Mouse (Mus musculus) R1 (cell line): Measurements from ENCODE around the gene Ect2.

ENCODE experiments used
- DNase-seq: peaks from one replicate; pipeline ENCODE4 v3.0.0-alpha.2; 2018; ENCODE audit warnings: low read depth, low spot score

The Ect2 gene

DNA sequence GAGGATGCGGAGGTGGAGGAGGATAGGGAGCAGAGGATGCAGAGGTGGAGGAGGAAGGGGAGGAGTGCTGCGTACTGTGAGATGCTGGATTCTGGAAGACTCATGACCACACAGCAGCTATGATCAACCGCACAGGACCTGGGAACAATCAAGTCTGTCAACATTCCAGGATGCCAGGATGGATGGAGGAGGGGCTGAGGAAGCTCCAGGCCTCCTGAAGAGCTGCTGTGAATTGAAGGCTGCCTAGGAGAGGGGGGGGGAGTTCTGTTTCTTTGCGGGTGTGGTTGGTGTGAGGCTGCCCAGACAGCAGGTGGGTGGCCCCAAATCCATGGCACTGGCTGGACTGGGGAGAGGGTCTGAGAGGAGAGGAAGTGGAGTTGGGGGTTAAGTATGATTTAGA, 5.2 kb upstream of the Ect2 start:
- DNase-seq, result peak; percentile 80

GRCm38 (mm10) chr3:27156594-27156949, 2.9 kb upstream of the Ect2 start:
- peak; percentile 42 for DNase-seq

DNA sequence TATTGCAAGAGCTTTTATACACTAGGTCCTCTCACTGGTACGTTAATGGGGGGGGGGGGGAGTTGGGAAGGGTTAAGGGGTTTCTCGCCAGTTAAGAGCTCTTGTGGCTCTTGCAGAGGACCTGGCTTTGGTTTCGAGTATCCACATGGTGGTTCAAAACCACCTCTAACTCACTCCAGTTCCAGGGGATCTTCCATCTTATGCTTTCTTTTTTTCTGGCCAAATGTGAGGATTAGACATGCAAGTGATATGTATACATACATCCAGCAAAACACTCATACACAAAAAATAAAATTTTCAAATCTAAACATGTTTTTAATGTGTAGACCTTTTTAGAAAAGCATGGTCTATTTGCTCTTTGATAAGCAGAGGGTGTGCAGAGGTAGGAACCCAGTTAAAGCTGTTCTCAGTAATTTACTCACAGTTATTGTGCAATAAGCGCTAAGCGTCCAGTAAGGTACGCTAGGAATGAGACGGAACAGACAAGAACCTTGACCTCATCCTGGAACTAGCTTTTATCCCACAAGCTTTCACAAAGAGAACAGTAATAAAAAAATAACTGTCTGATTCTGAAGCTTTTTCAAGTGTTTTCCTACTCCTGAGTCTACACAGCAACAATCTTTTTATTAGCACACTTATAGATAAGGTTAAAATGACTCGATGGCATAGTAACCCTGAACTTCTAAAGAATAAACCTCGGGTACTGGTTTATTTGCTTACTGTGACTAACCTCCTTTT, 2.3 kb upstream of the Ect2 start:
- DNase-seq, result peak; percentile 24

GRCm38 (mm10) chr3:27155051-27155855, 1.6 kb upstream of the Ect2 start:
- peak; percentile 99 for DNase-seq

- no peak for DNase-seq
Measured at GRCm38 (mm10) chr3:27154280-27154679, 602 bp upstream of the Ect2 start.

GRCm38 (mm10) chr3:27153191-27153671, 447 bp downstream of the Ect2 start:
- no peak for DNase-seq

GRCm38 (mm10) chr3:27145733-27146132, 7.9 kb downstream of the Ect2 start:
- DNase-seq, result peak; percentile 62

- peak; percentile 62 for DNase-seq
Measured at GRCm38 (mm10) chr3:27143570-27143969, 10.1 kb downstream of the Ect2 start.

- DNase-seq, result peak; percentile 80
Measured at GRCm38 (mm10) chr3:27140101-27140500, 13.6 kb downstream of the Ect2 start.

DNA sequence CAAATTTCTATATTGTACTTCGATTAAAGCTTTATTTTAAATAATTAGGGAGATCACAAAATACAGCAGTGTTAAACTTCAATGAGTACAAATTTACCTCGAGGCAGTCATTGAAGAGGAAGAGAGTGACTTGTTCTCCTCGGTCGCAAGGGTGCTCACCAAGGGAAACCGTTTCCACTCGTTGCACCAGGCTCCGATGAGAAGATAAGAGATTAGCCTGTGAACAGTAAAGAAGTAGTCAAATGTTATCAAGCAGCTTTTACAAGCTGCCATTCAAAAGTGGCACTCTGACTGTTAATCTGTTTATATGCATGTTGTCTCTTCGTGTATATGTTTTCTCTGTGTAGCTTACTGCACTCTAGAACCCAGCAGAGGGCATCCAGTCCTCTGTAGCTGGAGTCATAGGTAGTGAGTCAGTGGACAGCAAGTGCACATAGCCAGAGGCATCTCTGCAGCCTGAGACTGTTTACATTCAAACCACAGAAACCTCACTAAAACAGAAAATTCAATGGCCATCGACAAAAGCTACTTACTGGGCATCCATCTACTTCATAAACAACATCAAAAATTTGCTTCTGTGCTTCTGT, 31.7 kb downstream of the Ect2 start:
- DNase-seq, result no peak

- no peak for DNase-seq
Measured at GRCm38 (mm10) chr3:27120932-27121331, 32.7 kb downstream of the Ect2 start.

GRCm38 (mm10) chr3:27118227-27118626, 35.5 kb downstream of the Ect2 start:
- DNase-seq, result no peak

DNA sequence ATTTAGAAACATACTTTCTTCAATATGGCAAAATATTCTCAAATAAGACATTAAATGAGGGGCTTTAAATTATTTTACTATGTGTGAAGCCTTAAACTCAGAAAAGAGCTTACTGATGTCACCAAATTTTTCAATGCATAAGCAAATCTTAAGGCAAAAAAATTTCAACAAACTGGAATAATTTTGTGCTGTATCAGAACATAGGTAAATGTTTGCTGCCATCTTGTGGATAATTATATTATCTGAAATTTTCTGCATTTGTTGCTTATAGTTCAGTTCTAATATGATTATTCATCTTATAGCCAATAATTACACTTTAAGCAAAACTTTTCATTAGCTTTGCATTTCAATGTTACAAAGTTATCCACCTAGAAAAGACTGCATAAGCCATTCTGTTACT, 42.8 kb downstream of the Ect2 start:
- no peak for DNase-seq

DNA sequence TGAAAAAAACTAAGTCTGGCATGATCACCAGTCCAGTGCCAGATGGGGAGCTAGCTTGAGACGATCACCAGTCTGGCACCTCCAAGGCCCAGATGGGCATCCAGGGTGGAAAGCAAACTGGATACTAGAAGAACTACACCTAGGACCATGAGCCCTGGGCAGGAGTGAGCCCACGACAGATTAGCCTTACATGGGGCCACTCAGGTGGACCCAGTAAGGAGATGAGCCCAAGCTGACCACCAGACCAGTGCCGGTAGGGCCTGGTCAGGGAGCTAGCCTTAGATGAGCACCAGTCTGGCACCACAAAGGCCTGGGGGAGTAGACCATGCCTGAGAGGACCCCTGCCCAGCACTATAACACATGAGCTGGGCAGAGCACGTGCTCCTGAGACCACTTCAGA, 44.6 kb downstream of the Ect2 start:
- DNase-seq, result no peak

- DNase-seq, result peak; percentile 57
Measured at GRCm38 (mm10) chr3:27107142-27107541, 46.5 kb downstream of the Ect2 start.

GRCm38 (mm10) chr3:27102965-27103364, 50.7 kb downstream of the Ect2 start:
- DNase-seq, result no peak

- no peak for DNase-seq
Measured at GRCm38 (mm10) chr3:27098633-27099032, 55.0 kb downstream of the Ect2 start.

GRCm38 (mm10) chr3:27086221-27086620, 67.5 kb downstream of the Ect2 start:
- DNase-seq, result peak; percentile 71

DNA sequence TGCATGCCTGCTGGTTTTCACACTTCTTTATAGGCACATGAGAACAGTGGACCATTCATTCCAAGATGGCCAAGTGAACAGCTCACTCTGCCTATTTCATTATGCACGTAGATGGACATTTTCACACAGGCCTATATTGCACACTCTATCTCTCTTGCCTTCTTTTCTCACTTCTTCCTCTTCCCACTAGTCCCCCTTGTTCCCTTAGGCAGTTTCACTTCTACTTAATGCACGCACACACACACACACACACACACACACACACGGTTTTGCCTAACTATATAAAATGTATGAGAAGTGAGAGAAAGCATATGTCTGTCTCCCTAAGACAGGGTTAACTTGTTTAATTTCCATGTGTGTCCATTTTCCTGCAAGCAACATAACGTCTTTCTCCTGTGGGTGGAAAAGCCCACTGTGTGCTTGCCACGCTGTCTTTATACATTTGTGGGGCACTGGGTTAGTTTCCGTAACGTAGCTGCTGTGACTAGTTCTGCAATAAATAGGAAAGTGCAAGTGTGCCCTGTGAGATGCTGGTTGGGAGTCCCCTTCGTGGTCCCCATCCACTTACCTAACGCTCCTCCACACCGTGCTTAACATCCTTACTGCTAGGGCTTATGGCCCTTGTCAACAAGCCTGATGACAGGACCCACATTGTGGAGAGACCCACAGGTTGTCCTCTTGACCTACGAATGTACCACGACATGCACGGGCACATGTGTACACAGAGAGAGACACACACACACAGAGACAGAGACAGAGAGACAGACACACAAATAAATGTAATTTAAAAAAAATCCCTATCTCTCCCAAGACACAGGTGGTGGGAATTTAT, 72.2 kb downstream of the Ect2 start:
- DNase-seq, result no peak

DNA sequence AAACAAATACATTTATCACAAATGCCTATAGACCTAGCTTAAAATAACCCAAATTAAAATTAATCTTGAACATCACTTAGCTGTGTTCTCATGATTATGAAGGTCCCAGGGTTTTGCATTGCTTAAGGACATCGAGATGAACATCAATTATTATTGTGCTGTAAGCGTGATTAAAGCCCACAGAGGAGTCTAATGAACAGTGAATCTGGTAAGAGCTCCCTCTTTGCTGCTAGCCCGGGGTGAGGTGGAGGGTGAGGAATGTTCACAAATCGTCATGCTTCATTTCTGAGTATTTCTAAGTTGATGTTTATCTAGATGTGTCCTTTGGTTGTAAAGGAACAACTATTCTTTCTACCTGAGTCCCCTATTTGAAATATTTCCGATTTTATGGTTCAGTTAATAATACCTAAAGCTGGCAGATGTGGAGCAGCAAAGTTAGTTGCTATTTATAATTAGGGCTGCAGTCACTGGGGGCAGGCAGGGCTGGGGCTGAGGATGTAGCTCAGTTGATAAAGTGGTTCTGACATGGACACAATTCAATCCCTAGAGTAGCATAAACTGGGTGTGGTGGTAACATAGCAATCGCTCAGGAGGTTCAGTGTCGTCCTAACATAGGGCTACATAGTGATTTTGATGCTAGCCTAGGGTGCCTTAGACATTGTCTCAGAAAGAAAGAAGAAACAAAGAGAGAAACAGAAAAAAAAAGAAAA, 73.5 kb downstream of the Ect2 start:
- no peak for DNase-seq

GRCm38 (mm10) chr3:27073884-27074283, 79.8 kb downstream of the Ect2 start:
- DNase-seq, result no peak
